Mouse (Mus musculus): ENCODE results near the gene Olfr432. TPM values are rescaled to one million over a fixed set of nuclear protein-coding genes. Genes with fewer than 3 reads are reported as not detected.
"Not testable (repeated sequence)": the region's sequence is repeated elsewhere in the genome, so short reads cannot be mapped to it uniquely, and the experiment has no call there.

The Olfr432 gene
- polyA plus RNA-seq (2015; fragmentation: Nextera tagmentation; extraction: Ambion mirVana) = not detected in 2 replicates

GRCm38 (mm10) chr1:174048893-174049292 lies at the start of gene Olfr432:
Olfr432 (plus strand) TSS chr1:174049205.
- H3K4me1 ChIP-seq = no peaks in the 10 kb centered on the region
- 73% methylated on average over 2 of the region's 2 CpGs for WGBS
- ATAC-seq (ENCODE audit: low FRiP score, low read depth) = no peak
- no peak within 1 kb of the TSS for H3K4me3 ChIP-seq
- no peak within 1 kb of the TSS for H3K4me2 ChIP-seq (replicated peaks)
- H3K27me3 ChIP-seq = no peaks in the 10 kb centered on the region
- H3K9me3 ChIP-seq = no peaks in the 10 kb centered on the region
- H3K27ac ChIP-seq = no peak within 1 kb of the TSS
- H3K36me3 ChIP-seq = no peaks in the 10 kb centered on the region
- no peak within 1 kb of the TSS for H3K9ac ChIP-seq

- 79% methylated on average over 2 of the region's 3 CpGs for WGBS
- not testable (repeated sequence) for H3K9ac ChIP-seq; H3K9me3 ChIP-seq; H3K27ac ChIP-seq; H3K27me3 ChIP-seq; H3K36me3 ChIP-seq; H3K4me1 ChIP-seq; H3K4me3 ChIP-seq; ATAC-seq (ENCODE audit: low FRiP score, low read depth); H3K4me2 ChIP-seq (replicated peaks)
These were observed 44.5 kb upstream of the Olfr432 start for GRCm38 (mm10) chr1:174004352-174005109.

GRCm38 (mm10) chr1:174007050-174007449 lies 42.0 kb upstream of the Olfr432 start:
- not testable (repeated sequence) for H3K9ac ChIP-seq; H3K27ac ChIP-seq; H3K27me3 ChIP-seq; H3K4me2 ChIP-seq (replicated peaks); H3K4me3 ChIP-seq; H3K4me1 ChIP-seq; H3K9me3 ChIP-seq; ATAC-seq (ENCODE audit: low FRiP score, low read depth); H3K36me3 ChIP-seq

- Histone ChIP-seq H3K4me1 (no peaks in the 10 kb centered on the region), H3K4me2 (replicated peaks) (no peak within 1 kb of the TSS), H3K4me3 (no peak within 1 kb of the TSS), H3K9me3 (no peaks in the 10 kb centered on the region), H3K36me3 (no peaks in the 10 kb centered on the region), H3K27ac (no peak within 1 kb of the TSS), H3K9ac (no peak within 1 kb of the TSS), H3K27me3 (no peaks in the 10 kb centered on the region)
- WGBS = 57% methylated on average over 1 of the region's 1 CpGs
- ATAC-seq (ENCODE audit: low FRiP score, low read depth) = no peak
These were observed 17.3 kb upstream of the Olfr432 start, which contains the start of gene Ifi205 for GRCm38 (mm10) chr1:174031698-174032097. Ifi205 (minus strand) TSS chr1:174031810.

- no peak for ATAC-seq (ENCODE audit: low FRiP score, low read depth)
- Histone ChIP-seq H3K27ac (no peak overlapping the region), H3K4me3 (no peak overlapping the region), H3K36me3 (no peaks in the 10 kb centered on the region), H3K4me1 (no peaks in the 10 kb centered on the region), H3K9me3 (no peaks in the 10 kb centered on the region), H3K4me2 (replicated peaks) (no peak overlapping the region), H3K9ac (no peak overlapping the region), H3K27me3 (no peaks in the 10 kb centered on the region)
- WGBS = 38% methylated on average over 4 of the region's 4 CpGs
These were observed 13.2 kb upstream of the Olfr432 start for GRCm38 (mm10) chr1:174035841-174036240.

GRCm38 (mm10) chr1:174038480-174038879 lies 10.5 kb upstream of the Olfr432 start:
- no peak for ATAC-seq (ENCODE audit: low FRiP score, low read depth)

GRCm38 (mm10) chr1:174040523-174041177 lies 8.4 kb upstream of the Olfr432 start, which contains the start of gene Olfr433:
Olfr433 (plus strand) TSS chr1:174040705.
- 79% methylated on average over 7 of the region's 7 CpGs for WGBS
- Histone ChIP-seq H3K4me2 (replicated peaks) (no peak within 1 kb of the TSS), H3K27ac (no peak within 1 kb of the TSS), H3K36me3 (no peaks in the 10 kb centered on the region), H3K4me3 (no peak within 1 kb of the TSS), H3K27me3 (no peaks in the 10 kb centered on the region), H3K9ac (no peak within 1 kb of the TSS), H3K9me3 (no peaks in the 10 kb centered on the region), H3K4me1 (no peaks in the 10 kb centered on the region)
- ATAC-seq (ENCODE audit: low FRiP score, low read depth) = no peak

More at GRCm38 (mm10) chr1:174038480-174038879, 10.5 kb upstream of the Olfr432 start:
- no peak overlapping the region for H3K27ac ChIP-seq
- H3K4me1 ChIP-seq = no peaks in the 10 kb centered on the region
- no peak overlapping the region for H3K4me3 ChIP-seq
- no peaks in the 10 kb centered on the region for H3K27me3 ChIP-seq
- no peak overlapping the region for H3K4me2 ChIP-seq (replicated peaks)
- H3K9ac ChIP-seq = no peak overlapping the region
- 90% methylated on average over 3 of the region's 3 CpGs for WGBS
- H3K36me3 ChIP-seq = no peaks in the 10 kb centered on the region
- H3K9me3 ChIP-seq = no peaks in the 10 kb centered on the region

GRCm38 (mm10) chr1:174042091-174042884 lies 6.7 kb upstream of the Olfr432 start:
- ATAC-seq (ENCODE audit: low FRiP score, low read depth) = not testable (repeated sequence)
- WGBS = 91% methylated on average over 12 of the region's 12 CpGs

GRCm38 (mm10) chr1:174044431-174044830 lies 4.6 kb upstream of the Olfr432 start:
- H3K9ac ChIP-seq = no peak overlapping the region
- no peaks in the 10 kb centered on the region for H3K4me1 ChIP-seq
- no peak overlapping the region for H3K27ac ChIP-seq
- ATAC-seq (ENCODE audit: low FRiP score, low read depth) = no peak
- no peak overlapping the region for H3K4me3 ChIP-seq
- no peak overlapping the region for H3K4me2 ChIP-seq (replicated peaks)
- H3K36me3 ChIP-seq = no peaks in the 10 kb centered on the region
- H3K27me3 ChIP-seq = no peaks in the 10 kb centered on the region
- no peaks in the 10 kb centered on the region for H3K9me3 ChIP-seq
- WGBS = 39% methylated on average over 2 of the region's 2 CpGs

More at GRCm38 (mm10) chr1:174042091-174042884, 6.7 kb upstream of the Olfr432 start:
- not testable (repeated sequence) for H3K36me3 ChIP-seq; H3K4me3 ChIP-seq; H3K27me3 ChIP-seq; H3K9ac ChIP-seq; H3K4me1 ChIP-seq; H3K4me2 ChIP-seq (replicated peaks); H3K27ac ChIP-seq; H3K9me3 ChIP-seq

- not testable (repeated sequence) for H3K9me3 ChIP-seq; H3K27ac ChIP-seq; H3K4me1 ChIP-seq; ATAC-seq (ENCODE audit: low FRiP score, low read depth); H3K36me3 ChIP-seq; H3K27me3 ChIP-seq; H3K9ac ChIP-seq; H3K4me2 ChIP-seq (replicated peaks); H3K4me3 ChIP-seq
- WGBS = 80% methylated on average over 6 of the region's 6 CpGs
These were observed 778 bp upstream of the Olfr432 start for GRCm38 (mm10) chr1:174048227-174048626.

- H3K9me3 ChIP-seq; H3K27me3 ChIP-seq; H3K4me2 ChIP-seq (replicated peaks); H3K9ac ChIP-seq; H3K4me3 ChIP-seq; H3K27ac ChIP-seq; ATAC-seq (ENCODE audit: low FRiP score, low read depth); H3K4me1 ChIP-seq; H3K36me3 ChIP-seq: not testable (repeated sequence)
- WGBS = 71% methylated on average over 4 of the region's 4 CpGs
These were observed 352 bp downstream of the Olfr432 start for GRCm38 (mm10) chr1:174049357-174049756.

- H3K4me1 ChIP-seq = no peaks in the 10 kb centered on the region
- 87% methylated on average over 4 of the region's 4 CpGs for WGBS
- no peak overlapping the region for H3K27ac ChIP-seq
- H3K9me3 ChIP-seq = no peaks in the 10 kb centered on the region
- H3K27me3 ChIP-seq = no peaks in the 10 kb centered on the region
- no peak overlapping the region for H3K4me2 ChIP-seq (replicated peaks)
- no peak for ATAC-seq (ENCODE audit: low FRiP score, low read depth)
- H3K9ac ChIP-seq = no peak overlapping the region
- no peak overlapping the region for H3K4me3 ChIP-seq
- no peaks in the 10 kb centered on the region for H3K36me3 ChIP-seq
These were observed 1.5 kb downstream of the Olfr432 start for GRCm38 (mm10) chr1:174050532-174050931.

All from limb, embryonic 13.5 days (tissue).